Mouse (Mus musculus): ENCODE measurements around the gene Htr1f.

Htr1f gene

DNA sequence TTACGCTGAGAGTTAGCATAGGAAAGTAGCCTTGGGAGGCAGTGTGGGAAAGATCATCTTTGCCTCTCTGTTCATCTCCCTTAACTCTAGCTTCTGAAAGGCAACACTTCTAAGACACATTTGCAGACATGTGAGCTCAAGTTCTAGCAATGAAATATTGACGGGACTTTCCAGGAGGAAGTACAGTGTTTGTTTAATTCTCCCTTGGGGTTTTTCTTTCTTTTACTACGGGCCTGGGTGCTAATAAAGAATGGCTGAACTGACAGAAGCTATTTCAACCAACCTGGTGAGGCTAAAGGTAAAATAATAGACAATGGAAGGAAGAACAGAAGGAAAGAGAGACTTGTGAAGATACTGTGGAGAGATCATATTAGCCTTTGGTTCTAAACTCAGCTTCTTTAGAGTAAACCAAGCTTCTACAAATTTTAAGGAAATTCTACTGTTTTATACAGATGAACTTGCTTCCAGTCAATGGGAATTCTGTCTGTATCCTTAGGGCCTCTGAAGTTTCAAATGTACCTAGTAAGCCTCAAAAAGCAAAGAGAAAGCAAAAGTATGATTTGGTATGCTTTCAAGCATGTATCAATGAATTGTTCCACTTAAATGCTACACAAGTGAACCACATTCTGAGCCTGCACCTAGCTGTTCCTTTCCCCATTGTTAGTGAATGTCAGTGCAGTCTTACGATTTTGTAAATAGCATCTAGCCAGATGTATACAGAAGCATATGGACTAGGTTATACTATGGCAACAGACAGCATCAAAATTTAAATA, 131.9 kb downstream of the Htr1f start:
- DNase-seq (ENCODE audit: low spot score in 2 of 2) = peak; percentile 4 to 21

GRCm38 (mm10) chr16:64961690-64962089, 144.0 kb downstream of the Htr1f start:
- no peak for DNase-seq (ENCODE audit: low spot score in 2 of 2)

DNA sequence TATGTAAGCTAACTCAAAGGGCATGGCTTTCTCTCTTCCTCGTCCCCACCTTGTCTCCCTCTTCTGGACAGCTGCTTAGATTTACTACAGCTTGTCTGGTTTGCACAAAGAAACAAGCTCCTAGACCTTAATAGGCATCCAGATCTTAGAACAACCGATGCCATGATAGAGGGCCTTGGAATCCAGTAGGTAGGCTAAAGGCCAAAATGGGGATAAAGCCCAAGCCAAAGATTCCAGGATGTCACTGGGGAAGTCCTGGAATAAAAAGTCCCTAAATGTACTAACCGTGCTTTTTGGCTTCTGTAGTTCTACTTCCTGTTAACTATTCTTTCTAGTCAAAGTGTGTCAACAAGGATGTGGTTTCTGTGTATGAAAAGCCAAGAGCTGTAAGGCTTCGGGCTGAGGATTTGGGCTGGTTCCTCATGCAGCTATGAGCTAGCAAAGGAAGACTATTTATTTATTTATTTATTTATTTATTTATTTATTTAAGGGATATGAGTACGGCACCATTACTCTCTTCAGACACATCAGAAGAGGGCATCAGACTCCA, 163.9 kb downstream of the Htr1f start:
- peak; percentile 34 to 46 for DNase-seq (ENCODE audit: low spot score in 2 of 2)

- no peak for DNase-seq (ENCODE audit: low spot score in 2 of 2)
These were observed 170.9 kb downstream of the Htr1f start for GRCm38 (mm10) chr16:64934793-64935192.

DNA sequence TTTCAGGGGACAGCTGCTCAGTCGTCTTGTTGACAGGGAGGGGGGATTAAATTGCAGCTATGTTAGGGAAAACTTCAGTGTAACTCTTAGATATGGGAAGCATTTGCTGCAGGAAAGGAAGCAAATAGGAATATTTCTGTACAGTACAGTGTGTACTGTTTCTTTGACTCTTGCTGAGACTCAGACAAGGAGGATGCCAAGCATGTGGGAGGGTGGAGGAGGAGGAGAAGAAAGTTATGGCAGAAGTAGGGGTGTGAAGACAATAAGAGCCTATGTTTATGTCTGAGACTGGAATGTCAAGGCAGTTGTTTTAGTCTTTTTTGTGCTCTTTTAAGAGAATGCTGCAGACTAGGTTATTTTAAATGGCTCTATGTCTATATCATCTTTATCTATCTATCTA, 171.6 kb downstream of the Htr1f start:
- DNase-seq (ENCODE audit: low spot score in 2 of 2) = no peak

- DNase-seq (ENCODE audit: low spot score in 2 of 2) = no peak
These were observed 182.2 kb downstream of the Htr1f start for GRCm38 (mm10) chr16:64923500-64923899.

DNA sequence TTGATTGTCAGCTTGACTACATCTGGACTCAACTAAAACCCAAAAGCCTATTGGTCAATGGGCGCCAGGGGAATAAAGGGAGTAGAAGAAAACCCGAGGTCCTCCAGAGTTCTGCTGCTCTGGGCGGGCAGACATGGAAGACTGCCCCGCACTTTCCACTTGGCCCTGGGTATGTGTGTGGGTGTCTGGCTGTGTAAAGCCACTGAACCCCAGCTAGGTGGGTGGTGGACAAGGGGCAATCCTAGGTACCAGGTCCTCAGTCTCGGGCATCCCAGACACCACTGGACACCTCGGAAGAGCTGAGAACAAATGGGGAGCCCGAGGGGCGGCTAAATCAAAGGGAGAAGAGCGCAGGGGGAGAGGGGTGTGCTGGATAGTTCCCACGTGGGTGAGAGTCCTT, 196.9 kb downstream of the Htr1f start:
- DNase-seq (ENCODE audit: low spot score in 2 of 2) = no peak

- no peak for DNase-seq (ENCODE audit: low spot score in 2 of 2)
These were observed 198.5 kb downstream of the Htr1f start for GRCm38 (mm10) chr16:64907112-64907511.

DNA sequence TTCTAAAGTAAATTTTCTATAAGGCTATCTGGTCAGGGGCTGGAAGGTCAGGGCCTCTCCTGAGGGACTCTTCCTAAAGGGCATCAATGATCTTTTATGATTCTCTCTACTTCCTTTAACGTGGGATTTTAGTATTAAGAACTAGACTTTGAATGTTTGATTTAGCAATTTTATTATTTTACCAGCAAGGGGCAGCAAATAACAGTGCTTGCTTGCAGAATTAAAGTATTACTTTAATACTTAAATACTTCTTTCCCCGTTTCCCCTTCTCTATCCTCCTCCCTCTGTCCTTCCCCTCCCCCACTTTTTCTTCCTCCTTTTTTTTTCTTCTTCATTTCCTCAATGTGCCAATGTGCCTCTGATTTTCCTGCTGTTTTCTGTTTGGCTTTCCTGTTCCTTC, 202.3 kb downstream of the Htr1f start:
- no peak for DNase-seq (ENCODE audit: low spot score in 2 of 2)

DNA sequence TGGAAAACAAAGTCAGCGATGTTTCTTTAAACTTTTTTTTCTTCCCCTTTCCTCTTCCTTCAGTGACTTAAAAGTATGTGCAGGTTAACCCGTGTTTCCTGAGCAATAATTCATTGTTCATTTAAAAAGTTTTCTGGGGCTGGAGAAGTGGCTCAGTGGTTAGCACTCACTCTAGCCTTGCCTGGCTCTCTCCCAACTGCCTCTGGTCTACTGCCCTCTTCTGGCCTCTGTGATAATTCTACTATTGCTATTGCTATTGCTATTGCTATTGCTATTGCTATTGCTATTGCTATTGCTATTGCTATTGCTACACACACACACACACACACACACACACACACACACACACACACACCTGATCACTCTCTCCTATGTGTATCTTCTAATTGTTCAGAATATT, 206.6 kb downstream of the Htr1f start:
- DNase-seq (ENCODE audit: low spot score in 2 of 2) = peak; percentile 33 to 50

GRCm38 (mm10) chr16:64889496-64889895, 216.2 kb downstream of the Htr1f start:
- no peak for DNase-seq (ENCODE audit: low spot score in 2 of 2)

- no peak for DNase-seq (ENCODE audit: low spot score in 2 of 2)
These were observed 220.1 kb downstream of the Htr1f start for GRCm38 (mm10) chr16:64885547-64885946.

- no peak for DNase-seq (ENCODE audit: low spot score in 2 of 2)
These were observed 220.5 kb downstream of the Htr1f start for GRCm38 (mm10) chr16:64885142-64885541.

GRCm38 (mm10) chr16:64884420-64884838, 221.2 kb downstream of the Htr1f start:
- no peak for DNase-seq (ENCODE audit: low spot score in 2 of 2)

DNA sequence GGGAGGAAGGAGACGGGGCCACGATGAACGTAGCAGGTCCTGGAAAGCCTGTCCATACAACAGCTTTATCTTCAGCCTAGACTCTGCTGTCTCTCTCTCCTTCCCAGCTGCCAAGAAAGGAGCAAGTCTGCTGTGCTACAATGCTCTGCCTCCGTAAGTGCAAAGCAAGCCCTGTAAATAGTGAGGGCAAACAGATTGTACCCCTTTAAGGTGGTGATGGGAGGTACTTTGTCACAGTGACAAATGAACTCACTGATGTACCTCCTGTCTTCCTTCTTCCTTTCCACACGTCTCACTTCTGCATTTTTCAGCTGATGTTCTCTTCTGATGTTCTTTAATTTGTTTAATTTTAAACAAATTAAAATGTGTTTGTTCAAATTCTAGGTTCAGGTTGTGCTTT, 221.8 kb downstream of the Htr1f start:
- peak; percentile 12 to 20 for DNase-seq (ENCODE audit: low spot score in 2 of 2)

- no peak for DNase-seq (ENCODE audit: low spot score in 2 of 2)
These were observed 224.2 kb downstream of the Htr1f start for GRCm38 (mm10) chr16:64881442-64881841.

DNA sequence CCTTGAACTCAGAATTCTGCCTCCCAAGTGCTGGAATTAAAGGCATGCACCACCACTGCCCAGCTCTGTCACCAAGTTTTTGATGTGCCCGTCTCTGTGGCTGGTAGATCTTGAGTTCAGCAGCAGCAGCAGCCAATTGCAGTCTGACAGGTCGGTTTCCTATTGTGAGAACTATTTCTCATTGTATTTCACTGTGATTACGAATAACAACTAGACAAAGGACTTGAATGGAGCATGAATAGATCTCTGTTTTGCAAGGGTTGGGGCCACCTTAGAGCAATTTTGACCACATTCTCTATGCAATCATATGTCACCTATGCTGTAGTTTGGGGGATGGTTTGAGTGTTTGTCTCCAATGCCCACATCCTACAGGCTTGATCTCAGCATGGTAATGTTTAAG, 224.7 kb downstream of the Htr1f start:
- no peak for DNase-seq (ENCODE audit: low spot score in 2 of 2)

DNA sequence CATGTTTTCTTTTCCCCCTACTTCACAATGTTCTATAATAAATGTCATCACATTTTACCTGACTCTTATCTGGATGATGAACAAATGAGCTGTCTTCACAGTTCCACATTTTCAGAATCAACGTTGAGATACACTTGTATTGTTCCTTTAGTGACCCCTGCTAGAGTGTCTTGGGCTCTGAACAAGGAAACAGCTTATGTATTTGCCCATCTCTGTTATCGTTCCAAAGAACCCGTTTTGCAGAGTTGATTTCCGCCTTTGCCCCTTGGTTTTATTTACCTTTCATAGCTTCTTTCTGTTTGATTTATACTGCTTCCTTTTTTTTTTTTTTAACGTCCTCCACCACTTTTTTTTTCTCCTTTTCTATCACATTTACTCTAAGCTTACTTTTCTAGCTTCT, 225.9 kb downstream of the Htr1f start:
- DNase-seq (ENCODE audit: low spot score in 2 of 2) = no peak

DNA sequence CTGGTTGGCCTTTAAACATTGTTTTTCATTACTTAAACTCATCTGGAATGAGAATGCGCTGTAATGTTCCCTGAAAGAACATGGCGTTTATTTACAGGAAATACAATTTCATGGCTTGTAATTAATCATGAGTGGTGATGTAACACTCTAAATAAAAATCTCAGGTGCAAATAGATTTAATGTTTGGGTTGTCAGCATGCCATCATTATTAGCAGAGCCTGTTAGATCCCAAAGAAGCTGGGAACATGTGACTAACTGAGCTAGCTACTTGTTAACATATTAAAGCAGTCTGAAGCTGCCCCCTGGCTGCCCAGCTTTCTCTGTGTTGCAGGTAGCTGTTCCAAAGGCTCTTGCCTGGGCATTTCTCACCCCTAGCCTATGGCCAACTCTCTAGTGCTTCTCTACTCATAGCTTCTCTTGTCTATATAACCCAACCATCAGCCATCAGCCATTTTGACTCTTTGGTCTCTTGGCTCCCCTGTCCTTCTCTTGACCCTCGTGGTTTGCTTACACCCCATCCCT, 227.0 kb downstream of the Htr1f start:
- DNase-seq (ENCODE audit: low spot score in 2 of 2) = no peak

DNA sequence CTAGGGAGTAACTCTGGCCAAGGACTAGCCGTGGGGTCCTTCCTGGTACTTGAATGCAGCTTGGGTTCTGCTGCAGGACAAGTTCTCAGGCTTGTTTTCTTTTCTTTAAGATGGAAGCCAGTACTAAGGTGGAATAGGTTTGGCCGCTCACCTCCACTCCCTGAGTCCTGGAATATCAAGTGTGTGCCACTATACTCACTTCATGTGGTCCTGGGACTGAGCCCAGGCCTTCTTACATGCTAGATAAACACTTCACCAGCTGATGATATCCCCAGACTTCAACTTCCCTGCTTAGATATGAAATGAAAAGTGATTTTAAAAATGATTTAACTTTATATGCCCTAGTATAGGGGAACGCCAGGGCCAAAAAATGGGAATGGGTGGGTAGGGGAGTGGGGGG, 228.3 kb downstream of the Htr1f start:
- DNase-seq (ENCODE audit: low spot score in 2 of 2) = no peak

GRCm38 (mm10) chr16:64876631-64877265, 228.9 kb downstream of the Htr1f start:
- DNase-seq (ENCODE audit: low spot score in 2 of 2) = peak; percentile 6 to 17

GRCm38 (mm10) chr16:64875822-64876221, 229.8 kb downstream of the Htr1f start:
- no peak for DNase-seq (ENCODE audit: low spot score in 2 of 2)

DNA sequence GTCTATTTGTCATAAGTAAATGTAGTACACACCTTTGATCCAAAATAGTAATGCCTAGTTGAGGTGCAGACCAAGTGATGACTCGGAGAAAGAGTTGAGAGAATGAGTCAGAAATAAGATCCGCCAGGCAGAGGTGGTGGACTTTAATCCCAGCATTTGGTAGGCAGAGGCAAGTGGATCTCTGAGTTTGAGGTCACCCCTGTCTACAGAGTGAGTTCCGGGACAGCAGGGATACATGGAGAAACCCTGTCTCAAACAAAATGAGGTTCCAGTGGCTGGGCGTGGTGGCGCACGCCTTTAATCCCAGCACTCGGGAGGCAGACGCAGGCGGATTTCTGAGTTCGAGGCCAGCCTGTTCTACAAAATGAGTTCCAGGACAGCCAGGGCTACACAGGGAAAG, 230.3 kb downstream of the Htr1f start:
- no peak for DNase-seq (ENCODE audit: low spot score in 2 of 2)
